Mouse (Mus musculus): ENCODE measurements at regions not wholly inside any gene's neighbourhood (a gene's known extent, or its start where the extent isn't known, plus 50 kb on each side); places are given as distances from the start of the nearest gene placed in this dataset.

DNA sequence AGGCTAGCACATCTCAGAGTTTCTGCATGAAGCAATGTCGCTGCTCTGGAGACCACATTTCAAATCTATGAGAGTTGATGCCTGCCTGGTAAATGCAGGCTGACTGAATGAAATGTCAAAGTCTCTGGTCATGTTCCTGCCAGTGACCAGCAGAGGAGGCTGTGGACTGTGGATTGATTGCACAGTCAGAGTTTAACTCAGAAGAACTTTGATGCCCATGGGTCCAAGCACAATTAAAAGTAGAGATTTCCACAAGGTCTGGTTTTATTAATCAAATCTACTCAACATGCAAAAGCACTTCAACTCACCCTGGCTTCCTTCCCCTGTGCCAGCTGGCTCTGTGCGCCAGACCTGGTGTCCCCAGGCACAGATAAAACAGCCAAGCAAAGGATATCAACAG is 81.3 kb downstream of the Hsd17b3 start:
- DNase-seq, result no peak

DNA sequence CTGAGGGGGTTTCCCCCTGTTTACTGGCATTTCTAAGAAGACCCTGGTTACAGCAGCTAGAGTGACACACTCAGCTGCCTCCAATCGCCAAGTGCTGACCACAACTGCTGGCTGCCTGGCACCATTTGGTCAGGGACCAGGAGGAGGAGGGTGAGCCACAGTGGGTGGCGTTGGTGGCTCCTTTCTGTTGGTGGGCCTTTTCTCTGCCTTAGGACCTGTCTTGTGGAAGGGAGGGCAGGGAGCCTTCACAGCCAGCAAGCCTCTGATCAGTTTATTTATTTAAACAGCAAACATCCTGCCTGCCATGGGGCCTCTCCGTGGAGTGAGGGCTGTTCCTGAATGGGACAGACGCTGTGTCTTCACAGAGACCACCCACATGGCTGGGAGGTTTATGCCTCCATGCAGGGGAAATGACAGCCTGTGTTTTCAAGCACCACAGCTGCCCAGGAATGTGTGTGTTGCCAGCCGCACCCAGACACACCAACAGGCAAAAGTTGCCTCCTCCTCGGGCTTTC is 86.0 kb downstream of the Hsd17b3 start:
- no peak for DNase-seq

DNA sequence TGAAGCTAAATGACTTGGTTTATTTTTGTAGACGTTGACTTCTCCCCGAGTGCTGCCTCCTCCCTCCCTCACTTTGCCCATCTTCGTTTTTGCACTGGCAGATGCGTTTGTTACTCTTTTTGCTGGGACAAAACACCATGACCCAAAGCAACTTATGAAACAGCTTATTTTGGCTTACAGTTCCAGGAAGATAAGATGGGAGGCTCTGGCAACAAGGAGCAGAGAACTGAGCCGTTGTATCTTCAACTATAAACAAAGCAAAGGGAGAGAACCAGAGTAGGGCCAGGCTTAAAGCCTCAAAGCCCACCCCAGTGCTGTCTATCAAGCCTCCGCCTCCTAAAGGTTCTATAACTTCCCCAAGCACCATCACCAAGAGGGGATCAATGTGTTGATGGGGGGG is 88.7 kb downstream of the Hsd17b3 start:
- no peak for DNase-seq

DNA sequence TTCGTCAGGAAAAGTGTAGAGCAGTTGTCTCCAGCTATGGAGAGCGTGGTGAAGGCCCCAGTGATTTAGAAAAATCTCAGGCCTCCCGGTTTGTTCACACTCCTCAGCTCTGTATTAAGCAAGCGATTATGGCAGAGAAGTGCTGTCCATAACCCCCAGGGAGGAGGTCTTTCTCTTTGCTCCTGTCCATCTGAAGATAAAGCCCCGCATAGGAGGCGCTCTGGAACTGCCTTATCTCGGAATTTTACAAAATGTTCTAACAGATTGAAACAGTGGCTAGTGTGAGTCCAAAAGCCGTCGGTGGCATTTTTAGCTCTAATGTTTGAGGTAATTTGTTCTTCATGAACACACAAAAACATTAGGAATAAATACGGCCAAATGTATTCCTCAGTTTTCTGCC is 90.4 kb downstream of the Hsd17b3 start:
- DNase-seq, result no peak

DNA sequence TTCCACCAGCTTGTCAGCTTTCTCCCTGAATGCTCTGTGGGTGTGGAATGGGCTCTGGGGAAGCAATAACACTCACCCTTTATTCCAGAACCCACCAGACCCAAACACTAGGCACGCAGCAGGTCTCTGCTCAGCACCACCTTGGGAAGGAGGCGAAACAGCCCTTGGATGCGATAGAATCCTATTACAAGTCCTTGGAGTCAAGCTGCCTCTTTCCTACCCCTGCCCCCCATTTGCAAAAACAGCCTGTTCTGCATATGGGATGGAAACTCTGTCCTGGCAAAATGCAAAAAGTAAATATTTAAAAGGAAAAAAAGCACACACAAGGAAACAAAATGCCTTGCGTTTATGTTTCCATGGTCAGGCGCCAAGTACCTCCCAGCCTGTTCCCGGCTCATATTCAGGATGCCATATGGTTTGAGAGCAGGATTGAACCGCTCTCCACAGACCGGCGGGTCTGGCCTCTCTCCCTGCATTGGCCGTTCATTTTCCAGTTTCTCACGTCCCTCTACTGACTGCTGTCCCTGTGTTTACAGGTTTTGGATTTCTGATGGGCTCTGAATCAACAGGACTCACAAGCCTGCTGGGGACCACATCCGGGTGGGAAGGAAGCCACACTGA is 95.1 kb downstream of the Hsd17b3 start:
- no peak for DNase-seq

DNA sequence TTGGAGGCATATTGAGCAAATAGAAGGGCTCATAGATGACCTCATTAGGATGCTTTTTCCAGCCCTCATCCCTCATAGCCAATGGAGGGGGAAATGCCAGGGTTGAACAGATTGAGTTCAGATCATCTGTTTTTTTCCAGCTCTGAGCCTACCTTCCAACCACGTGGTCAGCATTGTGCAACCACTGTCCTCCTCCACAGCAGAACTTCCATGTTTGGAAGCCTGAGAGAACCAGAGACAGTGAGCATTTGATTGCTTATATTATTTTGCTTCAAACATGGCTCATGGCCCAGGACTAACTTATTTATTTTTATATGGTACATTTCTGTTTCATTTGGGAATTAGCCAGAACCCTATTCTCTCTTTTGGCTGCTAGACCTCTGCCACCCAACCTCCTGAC is 96.0 kb downstream of the Hsd17b3 start:
- DNase-seq, result no peak

DNA sequence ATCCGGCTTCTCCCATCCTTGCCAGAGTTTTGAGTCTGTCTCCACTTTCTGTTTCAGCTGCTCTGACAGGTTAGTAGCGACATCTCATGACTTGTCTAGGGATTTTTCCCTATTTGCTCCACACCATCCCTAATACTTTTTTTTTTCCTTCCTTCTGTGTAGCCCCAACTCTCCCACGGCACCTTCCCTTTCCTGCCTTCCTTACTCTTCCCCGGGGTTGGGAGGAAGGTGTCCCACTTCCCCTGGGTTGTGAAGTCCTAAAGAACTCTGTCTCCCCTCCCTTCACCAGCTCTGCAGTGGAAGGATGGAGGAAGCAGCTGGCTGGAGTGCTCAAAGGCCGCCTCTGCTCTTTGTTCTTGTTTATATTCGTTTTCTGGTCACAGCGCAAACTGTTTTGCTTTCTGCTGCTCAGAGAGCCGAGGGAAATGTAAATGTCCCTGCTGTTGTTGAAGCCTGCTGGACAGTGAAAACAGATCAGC is 98.5 kb downstream of the Hsd17b3 start:
- DNase-seq, result peak; percentile 12

DNA sequence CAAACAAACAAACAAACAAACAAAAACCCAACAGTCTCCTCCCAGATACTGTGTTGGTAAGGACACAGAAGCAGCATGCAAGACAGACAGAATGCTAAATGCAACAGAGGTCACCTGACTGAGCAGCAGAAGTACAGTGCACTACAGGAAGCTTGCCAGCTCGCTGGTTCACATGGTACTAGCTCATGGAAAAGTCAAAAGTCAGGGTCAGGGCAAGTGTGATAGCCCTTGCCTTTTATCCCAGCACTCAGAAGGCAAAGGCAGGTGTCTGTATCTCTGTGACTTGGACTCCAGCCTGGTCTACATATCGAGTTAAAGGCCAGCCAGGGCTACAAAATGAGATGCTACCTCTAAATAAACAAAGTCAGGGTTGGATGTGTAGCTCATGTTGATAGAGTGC is 99.3 kb downstream of the Hsd17b3 start:
- DNase-seq, result no peak

DNA sequence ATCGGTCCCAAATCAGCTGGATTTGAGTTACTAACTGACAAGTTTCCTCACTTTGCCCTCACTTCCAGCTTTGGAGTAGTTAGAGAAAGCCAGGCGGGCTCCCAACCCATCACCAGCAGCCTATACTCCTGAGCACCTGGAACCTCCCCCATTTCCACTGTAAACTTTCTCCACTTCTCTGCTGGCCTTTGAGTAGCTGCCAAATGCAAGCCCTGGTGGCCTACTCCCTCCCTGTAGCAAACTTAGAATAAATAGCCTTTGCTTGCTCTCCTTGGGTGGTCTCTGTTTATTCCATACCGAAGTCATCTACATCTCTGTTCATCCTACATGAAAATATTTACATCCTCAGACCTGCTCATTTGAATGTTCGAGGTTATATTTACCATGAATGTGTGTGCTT is 100.8 kb downstream of the Hsd17b3 start:
- no peak for DNase-seq

DNA sequence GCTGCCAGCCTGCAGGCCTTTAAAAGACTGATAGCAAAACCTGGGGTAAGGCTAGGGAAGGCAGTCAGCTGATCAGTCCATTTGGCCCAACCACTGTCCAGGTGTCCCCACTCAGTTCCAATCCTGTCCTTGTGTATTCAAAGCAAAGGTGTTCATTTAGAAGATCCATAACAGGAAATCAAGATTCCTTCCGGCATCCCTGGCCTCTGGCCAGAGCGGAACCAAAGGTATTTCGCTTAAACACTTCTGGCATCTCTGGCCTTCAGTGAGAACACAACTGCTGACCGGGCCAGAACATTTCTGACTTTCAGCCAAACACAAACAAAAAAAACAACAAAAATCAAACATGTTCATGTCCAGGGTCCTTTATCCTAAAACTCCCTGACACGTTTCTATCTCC is 102.3 kb downstream of the Hsd17b3 start:
- no peak for DNase-seq

DNA sequence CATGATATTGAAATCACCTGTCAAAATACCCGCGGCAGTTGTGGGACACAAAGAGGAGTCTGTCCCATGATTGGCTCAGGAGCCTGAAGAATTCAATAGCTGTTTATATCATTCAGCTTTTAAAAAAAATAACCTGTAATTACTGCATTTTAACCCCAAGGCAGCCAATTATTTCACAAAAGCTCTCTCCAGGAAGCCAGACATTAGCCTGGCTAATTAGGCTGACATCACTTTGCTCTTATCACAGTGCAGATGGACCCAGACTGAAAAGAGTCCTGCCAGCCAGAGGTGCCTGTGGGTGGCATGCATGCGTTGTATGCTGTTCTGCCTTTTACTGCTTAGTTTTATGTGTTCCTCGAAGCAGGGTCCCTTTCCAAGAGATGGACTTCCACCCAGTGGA is 103.4 kb downstream of the Hsd17b3 start:
- DNase-seq, result no peak

DNA sequence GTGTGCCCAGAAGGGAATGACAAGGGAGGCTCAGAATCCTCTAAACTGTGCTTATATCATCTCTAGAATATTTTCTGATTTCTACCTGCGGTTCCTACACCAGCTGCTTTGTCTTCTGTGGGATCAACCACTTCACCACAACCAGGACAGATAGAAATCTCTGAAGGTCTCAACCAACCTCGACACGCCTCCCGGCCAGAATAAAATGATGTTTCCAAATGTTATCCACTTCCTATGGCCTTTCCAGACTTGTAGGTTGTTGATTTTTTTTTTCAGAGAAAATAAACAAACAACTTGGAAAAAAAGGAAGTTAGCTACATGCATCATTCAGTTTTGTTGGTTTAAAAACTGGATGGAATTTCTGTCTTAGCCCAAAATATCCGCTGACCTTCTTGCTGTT is 103.9 kb downstream of the Hsd17b3 start:
- no peak for DNase-seq

DNA sequence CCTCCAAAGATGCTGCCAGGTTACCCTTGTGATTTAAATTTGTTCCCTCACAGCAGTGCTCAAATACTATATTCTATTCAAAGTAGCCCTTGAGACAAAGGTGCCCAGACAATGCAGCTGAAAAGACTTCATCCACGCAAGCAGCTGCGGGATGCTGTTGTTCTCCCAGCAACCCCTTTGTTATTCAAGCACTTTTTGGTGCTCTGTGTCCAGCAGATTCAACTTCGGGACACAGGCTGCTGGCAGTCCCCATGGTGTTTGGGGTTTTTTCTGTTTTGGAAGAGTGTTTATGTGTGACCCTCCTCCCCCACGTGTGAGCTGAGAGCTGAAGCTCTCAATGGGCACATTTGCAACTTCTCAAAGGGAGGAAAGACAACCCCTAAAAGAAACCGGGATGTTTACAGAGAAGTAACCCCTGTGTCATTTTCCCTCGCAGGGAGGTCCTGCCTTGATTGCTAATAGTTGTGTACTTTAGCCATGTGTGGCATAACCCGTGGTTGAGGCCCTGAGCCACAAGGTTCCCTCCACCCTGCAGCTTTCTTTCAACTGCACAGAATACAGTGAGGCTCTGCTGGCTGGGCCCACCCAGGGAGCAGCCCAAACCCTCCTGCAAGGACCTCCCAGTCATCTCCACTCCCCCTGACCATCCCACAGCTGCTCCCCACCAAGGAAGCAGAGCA is 108.9 kb downstream of the Hsd17b3 start:
- DNase-seq, result no peak

DNA sequence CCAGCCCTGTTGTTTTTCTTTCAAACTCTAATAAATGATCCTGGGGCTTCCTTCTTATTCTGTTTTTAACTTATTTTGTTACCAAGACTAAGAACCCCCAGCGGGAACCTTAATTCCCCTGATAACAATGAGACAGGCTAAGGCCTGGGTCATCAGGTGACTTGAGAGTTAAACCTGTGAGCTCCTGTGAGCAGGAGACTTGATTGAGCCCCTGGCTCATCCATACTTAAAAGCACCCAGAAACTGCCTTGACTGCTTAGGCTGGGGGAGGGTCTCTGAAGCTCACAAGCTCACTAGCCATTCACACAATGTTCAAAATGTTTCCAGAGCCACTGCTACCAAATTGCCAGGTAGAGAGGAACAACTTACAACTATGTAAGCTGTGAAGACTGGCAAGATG is 109.4 kb downstream of the Hsd17b3 start:
- no peak for DNase-seq

DNA sequence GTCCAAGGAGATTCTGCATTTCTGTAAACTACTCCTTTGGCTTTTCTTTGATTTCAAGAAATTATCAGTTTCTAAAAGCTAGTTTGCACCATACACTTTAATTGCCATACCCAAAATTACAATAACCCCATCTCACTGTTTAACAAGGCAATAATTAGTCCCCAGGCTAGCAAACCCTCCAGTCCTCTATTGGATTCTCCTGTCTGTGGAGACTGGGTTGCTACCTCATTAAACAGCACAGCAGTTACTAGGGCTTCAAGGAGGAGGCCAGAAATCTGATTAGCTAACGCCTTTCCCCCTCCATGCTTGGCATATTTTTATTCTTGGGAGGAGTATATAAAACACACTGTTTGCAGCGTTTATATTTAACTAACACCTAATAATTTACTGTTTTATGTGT is 119.1 kb downstream of the Hsd17b3 start:
- DNase-seq, result no peak

DNA sequence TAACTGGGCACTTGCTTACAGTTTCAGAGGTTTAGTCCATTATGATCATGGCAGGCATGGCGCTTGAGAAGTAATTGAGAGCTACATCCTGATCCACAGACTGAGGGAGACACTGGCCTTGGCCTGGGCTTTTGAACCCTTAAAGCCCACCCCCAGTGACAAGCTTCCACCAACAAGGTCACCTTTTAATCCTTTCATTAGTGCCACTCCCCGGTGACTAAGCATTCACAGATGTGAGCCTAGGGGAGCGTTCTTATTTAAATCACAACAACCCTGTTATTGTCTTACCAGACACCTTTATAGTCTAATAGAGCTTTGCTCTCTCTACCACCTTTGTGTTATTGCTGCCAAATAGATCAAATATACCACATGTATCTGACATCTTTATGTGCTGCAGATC is 120.4 kb downstream of the Hsd17b3 start:
- DNase-seq, result no peak

DNA sequence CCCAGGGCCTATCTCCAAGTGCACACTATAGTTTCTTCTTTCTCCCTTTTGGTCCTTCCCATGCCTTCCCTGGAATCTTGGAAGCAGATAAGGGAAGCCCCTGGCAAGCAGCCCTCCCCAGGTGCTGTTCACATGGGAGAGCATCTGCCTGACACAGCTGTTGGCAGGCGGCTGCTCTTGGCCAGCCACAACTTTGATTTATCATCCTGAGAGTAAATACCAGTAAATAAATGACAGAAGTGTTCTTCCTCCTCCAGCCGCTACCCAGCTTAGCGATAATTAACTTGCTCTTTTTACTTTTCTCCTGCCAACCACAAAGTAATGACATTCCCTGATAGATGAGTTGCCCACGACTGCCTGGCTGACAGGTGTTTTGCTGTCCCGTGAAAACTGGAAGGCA is 131.9 kb downstream of the Hsd17b3 start:
- DNase-seq, result peak; percentile 18

DNA sequence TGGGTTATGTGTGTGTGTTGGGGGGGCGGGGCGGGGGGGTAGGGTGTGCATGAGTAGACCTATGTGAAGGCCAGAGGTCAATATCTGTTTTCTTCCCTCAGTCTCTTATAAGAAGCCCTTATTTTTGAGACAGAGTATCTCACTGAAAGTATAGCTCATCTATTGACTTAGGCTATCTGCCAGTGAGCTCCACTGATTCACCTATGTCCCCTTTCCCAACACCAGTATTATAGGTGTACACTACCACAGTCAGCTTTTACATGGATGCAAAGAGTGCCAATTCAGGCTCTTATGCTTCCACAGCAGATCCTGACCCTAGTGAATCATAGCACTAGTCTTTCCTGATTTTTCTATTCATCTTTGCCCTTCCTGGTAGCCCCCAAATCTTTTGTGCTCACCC is 134.7 kb downstream of the Hsd17b3 start:
- no peak for DNase-seq

DNA sequence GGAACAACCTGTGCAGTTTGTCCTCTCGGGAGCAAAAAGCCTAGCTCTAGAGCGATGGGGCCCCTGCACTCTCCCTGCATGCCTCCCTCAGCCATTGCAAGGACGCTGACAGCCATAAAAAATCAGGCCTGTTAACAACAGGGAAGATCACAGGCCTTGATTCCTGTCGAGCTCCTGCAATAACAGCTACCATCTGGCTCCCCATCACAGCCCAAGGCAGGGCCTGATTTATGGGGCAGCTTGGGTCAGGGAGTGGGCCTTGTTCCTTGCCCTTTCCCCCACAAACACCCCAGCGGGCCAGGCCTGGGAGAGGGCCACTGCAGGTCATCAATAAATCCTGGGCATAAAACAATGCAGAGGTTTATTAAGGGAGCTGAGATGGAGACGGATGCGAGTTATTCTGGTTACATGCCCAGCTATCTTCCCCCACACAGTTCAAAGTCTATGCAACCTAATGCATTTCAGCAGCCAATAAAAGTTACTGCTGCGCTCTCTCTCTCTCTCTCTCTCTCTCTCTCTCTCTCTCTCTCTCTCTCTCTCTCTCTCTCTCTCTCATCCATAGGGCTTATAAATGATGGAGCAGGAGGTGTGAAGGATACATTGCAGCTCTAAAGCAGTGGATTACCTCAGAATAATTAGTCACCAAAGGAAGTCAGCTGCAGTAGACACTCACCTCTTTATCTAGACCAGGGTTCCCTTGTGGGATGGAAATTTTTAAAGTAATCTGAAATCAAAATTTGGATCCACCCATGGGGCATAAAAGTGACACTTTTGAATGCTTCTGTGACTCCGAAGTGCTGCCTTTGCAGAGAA is 136.9 kb downstream of the Hsd17b3 start:
- no peak for DNase-seq

DNA sequence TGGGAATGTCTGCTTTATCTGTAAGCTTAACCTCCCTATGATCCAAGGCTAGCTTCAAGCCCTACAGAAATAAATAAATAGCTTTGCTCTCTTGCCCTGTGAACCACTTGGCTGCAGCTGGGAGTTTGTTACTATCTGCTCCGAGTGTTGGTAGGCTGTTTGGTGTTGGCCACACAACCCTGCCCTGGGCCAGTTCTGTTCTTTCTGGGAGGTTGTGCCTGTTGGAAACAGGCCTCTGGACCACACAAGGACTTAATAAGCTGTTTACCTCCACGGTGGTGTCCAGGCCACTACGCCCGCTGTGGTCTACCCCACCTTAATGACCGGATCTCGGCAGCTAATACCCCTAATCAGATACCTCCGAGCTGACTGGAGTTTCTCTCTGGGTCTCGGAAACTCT is 136.1 kb downstream of the Ercc6l2 start:
- no peak for DNase-seq
